Mouse (Mus musculus): Measurements from ENCODE around the gene Znrf1.

The Znrf1 gene

DNA sequence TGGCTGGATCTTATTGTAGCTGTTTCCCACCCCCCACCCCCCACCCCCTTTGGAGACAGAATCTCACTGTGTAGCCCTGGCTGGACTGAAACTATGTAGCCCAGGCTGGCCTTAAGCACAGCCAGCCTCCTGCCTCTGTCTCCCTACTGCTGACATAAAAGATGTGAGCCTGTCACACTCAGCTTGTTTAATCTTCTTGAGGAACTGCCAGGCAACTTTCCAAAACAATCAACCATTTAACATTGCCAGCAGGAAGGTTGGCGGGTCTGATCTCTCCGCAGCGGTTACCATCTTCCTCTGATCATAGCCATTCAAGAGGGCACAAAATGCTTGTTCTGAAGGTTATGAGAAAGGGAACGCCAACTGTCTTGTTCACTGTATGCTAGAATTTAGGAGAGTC lies 2.4 kb upstream of the Znrf1 start:
- no peak for DNase-seq (ENCODE audit: low spot score)

DNA sequence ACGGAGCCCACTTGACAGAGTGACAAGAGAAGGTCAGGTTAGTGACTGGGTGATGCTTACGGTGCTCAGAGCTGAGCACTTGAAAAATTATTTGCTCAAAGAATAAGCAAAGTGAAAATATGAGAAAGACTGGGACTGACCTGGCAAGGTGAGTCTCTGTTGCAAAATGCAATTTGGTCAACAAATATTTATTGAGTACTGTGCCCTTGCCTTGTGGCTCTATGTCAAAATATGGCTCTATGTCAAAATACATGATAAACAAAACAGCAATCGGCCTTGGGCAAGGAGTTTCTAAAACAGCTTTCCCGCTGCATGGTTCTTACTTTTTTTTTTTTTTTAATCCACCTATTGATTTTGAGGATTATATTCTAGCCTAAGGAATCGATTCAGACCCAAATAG lies 406 bp upstream of the Znrf1 start:
- DNase-seq (ENCODE audit: low spot score): no peak

DNA sequence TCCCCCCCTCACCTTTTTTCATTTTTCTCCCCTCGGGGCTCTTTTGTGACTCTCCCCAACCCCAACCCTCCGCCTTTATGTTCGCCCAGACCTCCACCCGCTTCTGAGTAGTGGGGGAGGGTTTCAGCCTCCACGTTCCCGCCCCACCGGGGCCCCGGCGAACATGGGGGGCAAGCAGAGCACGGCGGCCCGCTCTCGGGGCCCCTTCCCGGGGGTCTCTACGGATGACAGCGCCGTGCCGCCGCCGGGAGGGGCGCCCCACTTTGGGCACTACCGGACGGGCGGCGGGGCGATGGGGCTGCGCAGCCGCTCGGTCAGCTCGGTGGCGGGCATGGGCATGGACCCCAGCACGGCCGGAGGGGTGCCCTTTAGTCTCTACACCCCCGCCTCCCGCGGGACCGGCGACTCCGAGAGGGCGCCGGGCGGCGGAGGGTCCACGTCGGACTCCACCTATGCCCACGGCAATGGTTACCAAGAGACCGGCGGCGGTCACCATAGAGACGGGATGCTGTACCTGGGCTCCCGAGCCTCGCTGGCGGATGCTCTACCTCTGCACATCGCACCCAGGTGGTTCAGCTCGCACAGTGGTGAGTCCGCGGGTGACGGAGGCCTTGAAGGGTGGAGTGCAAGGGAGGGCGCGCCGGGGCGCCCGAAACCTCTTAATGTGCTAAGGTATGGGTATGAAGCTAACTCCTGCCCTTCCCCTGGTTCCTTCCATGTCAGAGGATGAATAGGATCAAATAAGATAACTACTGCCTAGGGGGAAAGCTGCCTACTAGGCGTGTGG lies 1.3 kb downstream of the Znrf1 start:
- peak; percentile 34 for DNase-seq (ENCODE audit: low spot score)

DNA sequence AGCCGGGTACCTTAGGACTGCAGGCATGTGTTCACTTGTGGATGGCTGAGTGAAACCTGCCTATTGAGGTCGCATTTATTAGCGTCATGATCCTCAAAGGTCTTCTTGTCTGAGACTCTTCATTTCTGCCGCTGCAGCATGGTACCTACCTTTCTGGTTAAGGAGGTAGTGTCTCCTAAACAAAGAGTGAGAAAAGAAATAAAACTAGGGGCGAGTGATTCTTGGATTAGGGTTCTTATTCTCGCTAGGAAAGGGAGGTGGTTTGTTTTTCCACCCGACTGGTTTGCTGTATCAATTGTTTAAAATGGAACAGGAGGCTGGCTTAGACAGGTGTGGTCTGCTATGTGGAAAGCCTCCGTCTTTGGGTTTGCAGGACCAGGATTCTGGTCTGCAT lies 1.9 kb downstream of the Znrf1 start:
- DNase-seq (ENCODE audit: low spot score): no peak

DNA sequence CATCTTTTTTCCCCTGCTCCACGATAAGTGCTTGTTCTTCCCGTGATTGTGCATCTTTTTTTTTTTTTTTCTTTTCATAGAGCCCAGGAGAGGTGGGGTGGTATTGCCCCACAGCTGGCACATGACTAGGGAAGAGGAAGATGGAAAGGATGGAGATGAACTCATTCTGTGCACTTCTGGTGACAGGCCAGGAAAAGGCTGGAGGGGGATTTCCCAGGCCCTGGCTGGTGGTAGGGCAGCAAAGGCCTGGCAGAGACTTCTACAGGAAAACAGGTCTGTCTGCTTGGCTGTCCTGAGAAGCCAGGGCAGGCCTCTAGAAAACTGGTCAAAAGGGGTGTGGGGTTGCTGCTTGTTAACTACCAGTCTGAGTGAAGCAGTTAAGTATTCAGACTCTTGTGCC lies 2.3 kb downstream of the Znrf1 start:
- no peak for DNase-seq (ENCODE audit: low spot score)

DNA sequence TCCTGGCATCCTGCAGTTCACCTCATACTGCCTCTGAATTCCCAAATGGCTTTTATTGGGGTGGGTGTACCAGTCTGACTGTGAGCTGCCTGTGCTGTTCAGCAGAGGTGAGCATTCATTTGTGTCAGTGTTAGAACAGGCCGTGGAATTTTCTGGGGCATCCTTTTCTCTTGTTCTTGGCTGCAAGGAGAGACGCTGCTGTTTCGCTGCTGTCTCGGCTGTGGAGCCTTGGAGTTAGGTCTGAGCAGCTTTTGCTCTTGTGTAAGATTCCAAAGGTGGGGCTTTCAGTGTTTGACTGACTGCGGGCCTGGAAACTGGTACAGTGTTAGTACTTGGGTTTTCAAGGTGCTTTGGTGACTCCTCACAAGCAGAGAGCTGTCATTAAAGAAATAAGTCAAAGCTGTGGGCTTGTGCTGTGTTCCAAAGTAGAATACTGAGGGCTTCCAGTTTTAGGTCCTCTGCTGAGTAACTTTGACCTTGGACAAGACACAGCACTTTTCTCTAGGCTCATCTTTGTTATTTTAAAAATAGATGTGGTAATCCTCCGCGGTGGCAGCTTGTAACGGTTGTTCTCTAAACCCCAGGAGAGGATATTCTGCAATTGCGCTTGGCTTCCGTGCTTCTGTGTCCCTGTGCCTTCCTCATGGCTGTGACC lies 3.7 kb downstream of the Znrf1 start:
- DNase-seq (ENCODE audit: low spot score): no peak

DNA sequence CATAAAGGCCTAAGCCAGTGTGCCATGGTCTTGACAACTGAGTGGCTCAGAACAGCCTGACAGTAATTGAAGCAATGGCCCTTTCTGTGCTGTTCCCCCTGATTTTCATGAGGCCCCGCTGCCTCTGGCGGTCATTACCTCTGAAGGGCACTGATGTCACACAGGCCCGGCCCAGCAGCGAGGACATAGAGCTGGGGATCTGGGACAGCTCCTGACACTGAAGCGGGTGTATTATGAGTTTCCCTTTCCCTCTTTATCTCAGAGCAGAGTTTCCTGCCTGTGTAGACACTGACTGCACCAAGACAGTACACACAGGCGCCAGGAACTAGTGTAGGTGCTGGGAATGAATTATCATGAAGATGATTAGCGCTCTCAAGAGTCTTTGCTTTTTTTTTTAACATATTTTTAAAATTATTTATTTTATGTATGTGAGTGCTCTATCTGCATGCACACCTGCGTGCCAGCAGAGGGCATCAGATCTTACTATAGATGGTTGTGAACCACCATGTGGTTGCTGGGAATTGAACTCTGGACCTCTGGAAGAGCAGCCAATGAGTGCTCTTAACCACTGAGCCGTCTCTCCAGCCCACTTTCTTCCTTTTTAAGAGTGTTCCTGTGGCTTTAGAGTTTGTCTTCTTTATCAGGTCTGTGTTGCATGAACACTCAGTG lies 7.9 kb downstream of the Znrf1 start:
- no peak for DNase-seq (ENCODE audit: low spot score)

DNA sequence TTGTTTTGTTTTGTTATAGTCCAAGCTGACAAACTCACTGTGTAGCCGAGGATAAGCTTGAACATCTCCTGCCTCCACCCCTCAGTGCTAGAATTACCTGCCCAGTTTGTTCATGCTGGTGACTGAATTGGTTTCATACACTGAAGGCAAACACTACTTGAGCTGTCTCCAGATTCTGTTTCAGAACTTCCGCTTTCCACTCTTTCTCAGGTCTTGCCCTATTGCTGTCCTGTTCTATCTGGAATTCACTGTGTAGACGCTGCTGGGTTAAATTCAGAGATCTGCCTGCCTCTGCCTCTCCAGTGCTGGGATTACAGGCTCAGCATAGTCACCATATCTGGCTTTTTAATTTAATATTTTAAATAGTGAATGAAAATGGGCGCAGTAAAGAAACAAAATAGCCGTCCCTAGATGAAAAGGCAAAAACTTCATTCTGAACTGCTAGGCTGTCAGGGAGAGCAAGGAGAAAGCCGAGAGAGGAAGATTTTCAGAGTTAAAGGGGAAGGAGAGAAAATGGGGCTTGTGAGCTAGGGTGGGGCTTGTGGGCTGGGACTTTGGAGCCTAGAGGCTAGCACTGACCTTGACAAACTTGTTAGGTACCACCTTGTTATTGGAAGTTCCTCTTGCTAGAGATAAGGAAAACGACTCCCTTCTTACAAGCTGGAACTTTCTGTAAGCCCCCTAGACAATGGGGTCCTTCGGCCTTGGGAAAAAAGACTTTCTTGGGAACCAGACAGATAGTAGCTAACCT lies 9.7 kb downstream of the Znrf1 start:
- DNase-seq (ENCODE audit: low spot score): no peak

DNA sequence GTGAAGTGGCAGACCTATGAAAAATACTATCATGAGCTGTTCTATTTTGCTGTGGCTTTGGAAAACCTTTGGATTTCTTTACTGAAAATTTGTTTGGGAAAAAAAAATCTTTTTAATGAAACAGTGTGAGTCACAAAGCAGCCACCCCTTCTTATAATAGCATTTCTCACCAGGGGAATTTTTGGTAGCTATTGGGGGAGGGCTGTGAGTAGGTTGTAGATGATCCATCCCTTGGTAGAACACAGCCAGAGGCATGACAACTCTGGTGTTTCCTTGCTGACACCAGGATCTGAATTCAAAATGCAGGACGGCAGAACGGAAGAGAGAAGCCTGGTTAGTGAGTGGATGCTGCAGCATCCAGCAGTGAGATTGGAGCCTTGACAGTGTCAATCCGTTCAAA lies 11.2 kb downstream of the Znrf1 start:
- no peak for DNase-seq (ENCODE audit: low spot score)

DNA sequence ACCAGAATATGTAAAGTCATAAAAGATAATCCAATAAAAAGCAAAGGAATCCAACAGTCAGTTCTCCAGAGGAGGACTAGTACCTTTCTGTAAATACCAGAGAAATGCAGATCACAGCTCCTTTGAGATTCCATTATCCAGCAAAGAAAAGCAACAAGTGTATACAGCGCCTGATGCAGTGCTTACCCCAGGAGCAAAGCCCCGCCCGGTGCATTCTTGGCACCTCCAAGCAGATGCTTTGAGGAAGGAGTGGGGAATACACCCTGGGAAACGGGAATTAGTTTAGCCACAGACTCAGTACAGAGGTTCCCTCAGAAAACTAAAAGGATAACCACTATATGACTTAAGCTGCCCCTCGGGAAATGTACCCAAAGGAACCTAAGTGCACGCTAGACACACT lies 12.3 kb downstream of the Znrf1 start:
- DNase-seq (ENCODE audit: low spot score): no peak

DNA sequence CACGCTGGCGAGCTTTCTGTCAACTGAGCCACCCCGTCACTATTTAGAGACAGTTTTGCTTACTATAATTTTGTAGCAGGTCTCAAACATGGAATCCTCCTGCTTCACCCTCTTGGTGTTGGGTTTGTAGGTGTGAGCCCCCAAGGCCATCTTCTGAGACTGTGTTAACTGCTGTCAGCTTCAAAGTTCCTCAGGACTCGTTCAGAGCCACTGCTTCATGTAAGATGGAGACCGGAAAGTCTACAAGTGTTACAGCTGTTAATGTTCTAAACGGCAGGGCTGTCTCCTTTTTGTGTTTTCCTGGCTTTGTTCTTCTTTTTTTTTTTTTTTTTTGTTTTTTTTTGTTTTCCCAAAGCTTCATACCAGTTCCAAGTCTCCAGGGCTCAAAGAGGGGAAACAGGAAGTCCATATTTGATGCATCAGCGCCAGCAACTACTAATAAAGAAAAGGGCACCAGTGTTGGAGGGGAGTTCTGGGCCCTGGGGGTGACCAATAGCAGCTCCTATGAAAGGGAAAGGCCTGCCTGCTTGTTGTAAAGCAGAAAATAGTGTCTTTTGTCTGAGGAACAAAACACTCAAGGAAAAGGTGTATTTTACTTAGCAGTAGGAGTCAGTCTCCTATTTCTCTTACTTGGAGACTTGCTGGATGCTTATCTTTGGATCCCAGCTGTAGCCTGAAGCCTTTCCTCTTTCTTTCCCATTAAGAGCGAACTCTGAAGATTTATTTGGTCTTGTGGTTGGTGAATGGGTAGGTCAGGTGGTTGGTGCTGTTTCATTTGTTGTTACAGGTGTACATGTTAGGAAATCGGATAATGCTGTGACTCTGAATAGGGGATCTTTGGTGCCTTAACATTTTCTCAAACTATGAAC lies 14.3 kb downstream of the Znrf1 start:
- no peak for DNase-seq (ENCODE audit: low spot score)

DNA sequence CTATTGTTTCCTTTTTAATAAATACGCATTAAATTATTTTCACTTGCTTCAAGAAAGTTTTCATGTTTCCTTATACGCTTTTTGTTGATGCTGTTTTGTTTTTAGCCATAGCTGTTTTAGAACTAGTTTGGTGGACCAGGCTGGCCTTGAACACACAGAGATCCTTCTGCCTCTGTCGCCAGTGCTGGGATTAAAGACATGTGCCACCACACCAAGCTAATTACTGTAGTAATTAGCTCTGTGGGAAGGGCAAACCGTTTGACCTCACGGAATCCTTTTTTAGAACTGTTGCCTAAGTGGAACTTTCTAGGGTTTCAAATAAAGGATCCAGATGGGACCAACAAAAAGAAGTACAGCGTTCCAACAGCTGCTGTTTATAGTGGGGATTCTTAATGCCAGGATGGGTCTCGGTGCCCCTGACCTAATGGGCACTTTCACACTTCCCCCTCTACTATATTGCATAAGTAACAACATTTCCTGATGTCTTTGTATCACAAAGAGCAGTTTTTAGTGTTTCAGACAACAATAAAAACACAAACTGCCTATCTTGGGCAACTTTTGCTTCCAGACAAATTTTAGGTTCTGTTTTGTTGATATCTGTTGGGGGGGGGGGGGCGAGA lies 15.7 kb downstream of the Znrf1 start:
- no peak for DNase-seq (ENCODE audit: low spot score)

DNA sequence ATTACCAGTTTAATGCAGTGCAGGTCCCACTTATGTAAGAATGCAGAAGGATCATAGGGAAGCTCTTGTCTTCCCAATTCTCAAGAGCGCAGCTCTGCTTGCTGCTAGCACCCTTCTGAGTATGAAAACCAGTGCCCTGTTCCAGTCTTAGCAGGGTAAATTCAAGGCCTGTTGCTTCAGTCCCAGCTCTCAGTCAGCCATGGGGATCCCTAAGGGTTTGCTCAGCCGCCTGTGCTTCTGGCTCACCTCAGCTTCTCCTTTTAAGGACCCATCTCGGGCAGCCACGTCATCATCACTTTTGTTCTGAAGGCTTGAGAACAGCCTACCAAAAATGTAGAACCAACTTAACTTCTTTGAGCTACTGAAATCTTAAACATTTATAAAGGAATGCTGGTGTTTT lies 25.9 kb downstream of the Znrf1 start:
- no peak for DNase-seq (ENCODE audit: low spot score)

DNA sequence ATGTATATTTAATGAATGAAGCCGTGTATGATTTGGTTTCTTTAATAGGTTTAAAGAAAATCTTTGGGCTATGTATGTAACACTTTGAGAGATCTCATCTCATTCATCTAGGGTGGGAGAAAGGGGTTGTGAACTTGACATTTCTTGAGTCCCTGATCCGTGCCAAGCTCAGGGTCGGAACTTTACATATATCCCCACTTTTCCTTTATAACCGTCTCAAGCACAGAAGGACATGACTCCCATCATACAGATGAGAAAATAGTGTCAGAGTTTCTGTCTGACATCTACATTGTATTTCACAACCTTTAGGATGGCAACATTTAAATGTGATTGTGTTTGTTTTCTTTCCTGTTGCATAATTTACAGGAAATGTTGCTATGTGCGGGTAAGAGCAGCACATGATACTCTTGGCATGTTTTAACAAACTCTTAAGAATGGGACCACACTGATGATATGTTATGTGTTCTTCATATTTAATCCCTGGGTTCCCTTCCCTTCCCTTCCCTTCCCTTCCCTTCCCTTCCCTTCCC lies 26.4 kb downstream of the Znrf1 start:
- no peak for DNase-seq (ENCODE audit: low spot score)

DNA sequence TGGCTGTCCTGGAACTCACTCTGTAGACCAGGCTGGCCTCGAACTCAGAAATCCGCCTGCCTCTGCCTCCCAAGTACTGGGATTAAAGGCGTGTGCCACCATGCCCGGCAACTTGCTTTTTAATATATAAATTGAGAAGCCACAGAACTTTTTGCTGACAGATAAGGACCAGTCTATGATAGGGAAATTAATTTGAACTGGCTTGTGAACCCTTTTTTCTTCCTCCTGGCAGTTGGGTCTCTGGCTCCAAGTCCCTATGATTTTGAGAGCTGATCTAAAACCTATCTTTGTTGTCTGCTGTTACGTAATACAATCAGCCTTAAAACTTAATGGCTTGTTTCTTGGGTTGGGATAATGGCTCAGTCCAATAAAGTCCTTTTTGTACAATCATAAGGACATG lies 27.2 kb downstream of the Znrf1 start:
- no peak for DNase-seq (ENCODE audit: low spot score)

DNA sequence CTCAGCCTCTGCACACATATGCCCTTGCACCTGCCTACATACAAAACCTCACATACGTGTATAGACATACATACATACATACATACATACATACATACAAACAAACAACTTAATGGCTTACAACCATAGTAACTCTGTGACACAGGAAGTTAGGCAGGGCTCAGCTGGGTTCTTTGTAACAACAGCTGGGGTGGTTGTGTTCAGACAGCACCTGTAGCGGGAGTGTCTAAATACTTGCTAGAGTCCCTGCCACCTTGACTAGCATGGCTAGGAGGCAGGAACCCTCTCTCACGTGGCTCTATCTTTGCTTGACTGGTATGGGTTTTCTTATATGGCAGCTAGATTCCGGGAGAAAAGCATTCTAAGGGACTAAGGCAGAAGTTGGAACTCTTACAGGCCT lies 27.8 kb downstream of the Znrf1 start:
- DNase-seq (ENCODE audit: low spot score): no peak

DNA sequence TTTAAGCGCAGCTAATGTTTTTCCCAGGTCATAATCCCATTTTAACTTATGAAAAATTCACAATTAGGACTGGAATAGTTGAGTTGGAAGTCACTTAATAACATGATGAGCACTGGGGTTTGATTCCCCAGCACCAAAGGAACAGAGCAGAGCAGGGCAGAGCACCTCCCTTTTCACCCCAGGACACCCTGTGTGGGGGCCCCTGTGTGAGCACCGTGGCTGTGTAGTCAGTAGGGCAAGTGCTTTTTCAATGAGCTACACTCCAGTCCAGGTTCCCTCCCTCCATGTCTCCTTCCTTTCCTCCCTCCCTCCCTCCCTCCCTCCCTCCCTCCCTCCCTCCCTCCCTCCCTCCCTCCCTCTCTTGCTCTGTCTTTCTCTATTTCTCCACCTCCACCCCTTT lies 28.2 kb downstream of the Znrf1 start:
- DNase-seq (ENCODE audit: low spot score): no peak

DNA sequence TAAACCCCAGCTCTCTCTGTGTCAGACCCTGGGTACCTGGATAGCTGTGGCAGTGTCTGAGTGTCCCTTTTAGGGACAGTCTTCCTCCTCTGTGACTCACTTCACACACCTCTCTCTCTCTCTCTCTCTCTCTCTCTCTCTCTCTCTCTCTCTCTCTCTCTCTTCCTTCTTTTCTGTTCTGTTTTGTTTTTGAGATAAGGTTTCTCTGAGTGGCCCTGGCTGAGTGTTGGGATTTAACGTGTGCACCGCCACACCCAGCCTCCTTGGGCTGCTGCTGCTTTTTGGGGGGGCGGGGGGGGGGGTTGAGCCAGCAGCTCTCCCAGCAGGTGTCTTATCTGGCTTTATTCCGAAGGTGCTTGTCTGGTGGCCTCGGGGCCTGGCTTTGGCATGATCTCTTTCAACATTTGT lies 29.9 kb downstream of the Znrf1 start:
- DNase-seq (ENCODE audit: low spot score): peak; percentile 14

DNA sequence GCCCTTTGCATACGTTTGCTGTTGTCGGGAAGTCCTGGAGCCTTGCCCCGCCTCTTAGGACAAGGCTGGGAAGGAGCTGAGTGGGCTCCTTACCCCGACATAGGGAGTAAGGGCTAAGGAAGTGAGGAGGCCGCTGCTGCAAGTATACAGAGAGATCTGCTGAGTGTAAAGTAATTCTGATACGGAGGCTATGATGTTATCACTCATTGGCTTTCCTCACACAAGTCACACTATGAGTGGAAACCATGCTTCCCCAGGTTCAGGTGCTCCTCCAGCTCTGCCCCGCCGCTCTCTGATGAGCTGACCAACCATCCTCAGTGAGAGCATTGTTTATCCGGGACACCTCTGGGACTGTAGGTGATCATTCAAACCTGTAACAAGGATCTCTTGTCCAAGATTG lies 30.4 kb downstream of the Znrf1 start:
- DNase-seq (ENCODE audit: low spot score): no peak

DNA sequence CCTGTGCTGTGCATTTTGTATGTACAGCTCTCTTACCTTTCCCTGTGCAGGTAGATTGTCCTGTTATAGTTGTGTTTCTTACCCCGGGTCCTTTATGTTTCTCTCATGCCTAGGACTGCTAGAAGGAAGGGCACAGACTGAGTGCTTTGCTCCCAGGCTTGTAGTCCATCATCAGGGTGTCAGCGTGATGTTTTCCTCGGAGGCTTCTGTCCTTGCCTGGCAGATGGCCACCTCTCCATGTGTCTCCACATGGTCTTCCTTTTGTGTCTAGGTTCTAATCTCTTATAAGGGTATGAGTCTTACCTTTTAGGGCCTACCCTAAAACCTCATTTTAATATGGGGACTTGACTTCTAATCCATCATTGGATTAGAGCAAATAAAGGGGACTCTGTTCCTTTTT lies 31.7 kb downstream of the Znrf1 start:
- no peak for DNase-seq (ENCODE audit: low spot score)

DNA sequence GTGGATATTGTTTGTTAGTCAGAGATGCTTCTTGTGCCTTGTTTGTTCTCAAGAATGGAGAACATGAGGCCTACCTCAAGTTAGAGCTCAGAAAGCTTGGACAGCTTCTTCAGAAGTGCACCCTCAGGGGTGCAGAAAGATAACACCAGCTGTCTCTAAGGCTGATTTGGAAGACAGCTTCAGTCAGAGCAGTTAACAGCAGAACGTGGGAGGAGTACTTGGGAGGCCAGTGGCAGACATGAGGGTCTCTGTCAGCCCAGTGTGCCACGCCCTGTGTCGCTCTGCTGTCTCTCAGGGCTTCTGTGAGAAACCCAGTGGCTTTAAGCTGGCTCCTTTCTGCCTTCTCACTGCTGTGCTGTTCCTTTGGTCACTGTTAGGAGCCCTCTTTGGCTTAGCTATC lies 32.1 kb downstream of the Znrf1 start:
- peak; percentile 10 for DNase-seq (ENCODE audit: low spot score)

Measured in yolk sac, embryonic 10.5 days (tissue).